Mouse (Mus musculus) small intestine, adult 2 months (tissue): ENCODE data around the gene Sln. TPM values are rescaled to one million over a fixed set of nuclear protein-coding genes. Genes with fewer than 3 reads are reported as not detected.

Experiments used
- H3K27ac ChIP-seq: fragments of 200-500 bp; 2 replicates; pipeline ENCODE4 v1.5.1; 2012; ENCODE audit warnings: low read depth, low read length, control low read depth, inconsistent platforms; ENCODE audit not compliant: insufficient read depth
- H3K27me3 ChIP-seq: fragments of 200-500 bp; 2 replicates; pipeline ENCODE4 v1.6.1; 2012; ENCODE audit warnings: mild to moderate bottlenecking, moderate library complexity, low read length, inconsistent platforms; ENCODE audit not compliant: control insufficient read depth, insufficient read depth
- H3K36me3 ChIP-seq: fragments of 200-500 bp; 2 replicates; pipeline ENCODE4 v1.6.1; 2012; ENCODE audit warnings: mild to moderate bottlenecking, low read length, control low read depth, inconsistent platforms; ENCODE audit not compliant: control insufficient read depth, insufficient read depth
- H3K4me1 ChIP-seq: fragments of 200-500 bp; 2 replicates; pipeline ENCODE4 v1.6.1; 2012; ENCODE audit warnings: low read length, inconsistent platforms, mixed read lengths; ENCODE audit not compliant: control insufficient read depth, insufficient read depth, insufficient read length
- H3K4me3 ChIP-seq: fragments of 200-500 bp; 2 replicates; pipeline ENCODE4 v1.5.1; 2012; ENCODE audit warnings: low read depth, mild to moderate bottlenecking, control low read depth, inconsistent platforms, low read length, moderate library complexity
- CTCF ChIP-seq: fragments of 200-500 bp; IDR thresholded peaks from 2 replicates; pipeline ENCODE4 v1.5.1; 2012; ENCODE audit warnings: low read depth, mild to moderate bottlenecking, control low read depth, inconsistent platforms, low read length, moderate library complexity, mixed read lengths; ENCODE audit not compliant: insufficient replicate concordance, insufficient read length; ENCODE audit errors: extremely low read depth
- POLR2A ChIP-seq: fragments of 200-500 bp; IDR thresholded peaks from 2 replicates; pipeline ENCODE4 v1.6.1; 2012; ENCODE audit warnings: low read depth, mild to moderate bottlenecking, control low read depth, inconsistent platforms, low read length, moderate library complexity
- WGBS: fragments of 180-500 bp; shearing (Covaris S2); methylation state at CpG from one replicate; pipeline ENCODE4 v1.1.7; 2018; 5-methylcytosine and 5-hydroxymethylcytosine counted together
- polyA plus RNA-seq: library from polyadenylated mRNA; depleted of rRNA; stranded (reverse); fragments of >200 nt; gene quantifications from 2 replicates; pipeline ENCODE4 v1.2.3, GENCODE M21; 2012

The Sln gene
- polyA plus RNA-seq, 1 experiment: not detected

GRCm38 (mm10) chr9:53857864-53858263 lies 7.9 kb downstream of the Sln start:
- TF ChIP-seq POLR2A: no peak
- no peak for TF ChIP-seq CTCF
- WGBS: 42% methylated on average over 5 of the region's 5 CpGs
- no peak overlapping the region for H3K27ac ChIP-seq
- H3K27me3 ChIP-seq: no peaks in the 10 kb centered on the region
- H3K4me1 ChIP-seq: no peaks in the 10 kb centered on the region
- H3K36me3 ChIP-seq: no peaks in the 10 kb centered on the region
- no peak overlapping the region for H3K4me3 ChIP-seq

- H3K4me3 ChIP-seq: no peak overlapping the region
- H3K27ac ChIP-seq: no peak overlapping the region
- TF ChIP-seq POLR2A (no peak), CTCF (no peak)
- no peaks in the 10 kb centered on the region for H3K4me1 ChIP-seq
- 89% methylated on average over 8 of the region's 8 CpGs for WGBS
- no peaks in the 10 kb centered on the region for H3K27me3 ChIP-seq
- H3K36me3 ChIP-seq: no peaks in the 10 kb centered on the region
Observed at GRCm38 (mm10) chr9:53873239-53873638, 23.3 kb downstream of the Sln start.

GRCm38 (mm10) chr9:53877423-53877822 lies 27.5 kb downstream of the Sln start:
- no peak for TF ChIP-seq CTCF
- TF ChIP-seq POLR2A: no peak
- WGBS: 23% methylated on average over 2 of the region's 2 CpGs
- H3K27ac ChIP-seq: no peak overlapping the region
- no peaks in the 10 kb centered on the region for H3K4me1 ChIP-seq
- H3K4me3 ChIP-seq: no peak overlapping the region
- no peaks in the 10 kb centered on the region for H3K27me3 ChIP-seq
- no peaks in the 10 kb centered on the region for H3K36me3 ChIP-seq

GRCm38 (mm10) chr9:53883588-53884280 lies 33.8 kb downstream of the Sln start:
- 93% methylated on average over 23 of the region's 23 CpGs for WGBS
- H3K27me3 ChIP-seq: no peaks in the 10 kb centered on the region

GRCm38 (mm10) chr9:53890075-53890474 lies 40.1 kb downstream of the Sln start:
- 0% methylated on average over 1 of the region's 1 CpGs for WGBS
- Histone ChIP-seq H3K36me3 (no peaks in the 10 kb centered on the region), H3K27me3 (no peaks in the 10 kb centered on the region), H3K4me1 (no peaks in the 10 kb centered on the region), H3K27ac (no peak overlapping the region), H3K4me3 (no peak overlapping the region)
- no peak for TF ChIP-seq POLR2A
- no peak for TF ChIP-seq CTCF

More at GRCm38 (mm10) chr9:53883588-53884280, 33.8 kb downstream of the Sln start:
- TF ChIP-seq CTCF: no peak
- no peak for TF ChIP-seq POLR2A
- no peaks in the 10 kb centered on the region for H3K36me3 ChIP-seq
- H3K4me3 ChIP-seq: no peak overlapping the region
- H3K27ac ChIP-seq: no peak overlapping the region
- no peaks in the 10 kb centered on the region for H3K4me1 ChIP-seq

- TF ChIP-seq POLR2A (no peak), CTCF (no peak)
- no peak overlapping the region for H3K27ac ChIP-seq
Observed at GRCm38 (mm10) chr9:53895827-53896226, 45.9 kb downstream of the Sln start.

GRCm38 (mm10) chr9:53899836-53900235 lies 49.9 kb downstream of the Sln start:
- TF ChIP-seq CTCF: no peak
- no peak for TF ChIP-seq POLR2A
- Histone ChIP-seq H3K36me3 (no peaks in the 10 kb centered on the region), H3K4me1 (no peaks in the 10 kb centered on the region), H3K4me3 (no peak overlapping the region), H3K27ac (no peak overlapping the region), H3K27me3 (no peaks in the 10 kb centered on the region)
- WGBS: 79% methylated on average over 6 of the region's 6 CpGs

More at GRCm38 (mm10) chr9:53895827-53896226, 45.9 kb downstream of the Sln start:
- Histone ChIP-seq H3K27me3 (no peaks in the 10 kb centered on the region), H3K36me3 (no peaks in the 10 kb centered on the region), H3K4me3 (no peak overlapping the region), H3K4me1 (no peaks in the 10 kb centered on the region)
- WGBS: 78% methylated on average over 7 of the region's 7 CpGs
